Mouse (Mus musculus) megakaryocyte, embryonic 14.5 days (primary cell): ENCODE results near the gene 1700024G13Rik.

Experiments
- FLI1 ChIP-seq: IDR thresholded peaks from 2 replicates; pipeline ENCODE4 v1.6.1; 2012; ENCODE audit warnings: low read length, inconsistent platforms, mixed read lengths
- GATA1 ChIP-seq: IDR thresholded peaks from 3 replicates; pipeline ENCODE4 v1.6.1; 2012; ENCODE audit warnings: mixed read lengths, low read length, inconsistent platforms, borderline replicate concordance

GRCm38 (mm10) chr14:32344176-32344575 is 44.0 kb downstream of the 1700024G13Rik start:
- TF ChIP-seq GATA1: no peak
- TF ChIP-seq FLI1: no peak
